25 mouse cellular contexts compared by ENCODE assay signal in genomic region chr13:95637737-95638136, GRCm38 (mm10). TPM values are rescaled to one million over a fixed set of nuclear protein-coding genes. Genes with fewer than 3 reads are reported as not detected.
DNase-seq lines count a peak whose midpoint lies in the region; ATAC-seq lines count a peak whose summit lies in the region.
"Had no signal": no experiment of that assay in that cellular context is flagged by ENCODE, and none has a peak within 500 bp of the region (broad histone marks: within the 10 kb centered on the region; RNA-seq: fewer than 3 reads in every experiment).

No protein-coding gene starts in this region.

- no peak overlapping the region; the same call in 1 of the 2 replicates for H3K27ac ChIP-seq in heart, embryonic 12.5 days (ENCODE audit: poor library complexity, severe bottlenecking)
- H3K27ac ChIP-seq in kidney, embryonic 15.5 days: peak overlapping the region; percentile 79; the same call in 1 of the 2 replicates
- 0 out of 2 replicates have a peak overlapping the region, but pooled peaks have one; percentile 43 for H3K27ac ChIP-seq in midbrain, embryonic 10.5 days (replicated peaks)
- no peak overlapping the region for H3K27ac ChIP-seq in midbrain, embryonic 16.5 days (ENCODE audit: low read length)
- peak overlapping the region; percentile 64; the same call in 1 of the 2 replicates for H3K27ac ChIP-seq in liver, embryonic 13.5 days
- H3K27ac ChIP-seq in forebrain, embryonic 16.5 days (ENCODE audit: low read length): no peak overlapping the region
- H3K27ac ChIP-seq: embryonic facial prominence, embryonic 15.5 days; layer of hippocampus, adult 2 months; macrophage; midbrain, embryonic 12.5 days had no signal

- H3K36me3 ChIP-seq in heart, embryonic 12.5 days: no peaks in the 10 kb centered on the region
- H3K36me3 ChIP-seq in kidney, embryonic 15.5 days: no peaks in the 10 kb centered on the region
- peaks cover 38% of the 10 kb centered on the region for H3K36me3 ChIP-seq in midbrain, embryonic 10.5 days
- no peaks in the 10 kb centered on the region for H3K36me3 ChIP-seq in midbrain, embryonic 16.5 days (ENCODE audit: control insufficient read depth, insufficient read depth, low read length)
- H3K36me3 ChIP-seq in liver, embryonic 13.5 days: peaks cover 31% of the 10 kb centered on the region
- no peaks in the 10 kb centered on the region for H3K36me3 ChIP-seq in forebrain, embryonic 16.5 days (ENCODE audit: control insufficient read depth, insufficient read depth)
- H3K36me3 ChIP-seq: embryonic facial prominence, embryonic 15.5 days; hindbrain, embryonic 15.5 days had no signal

- H3K9me3 ChIP-seq in heart, embryonic 12.5 days (replicated peaks): no peaks in the 10 kb centered on the region
- no peaks in the 10 kb centered on the region for H3K9me3 ChIP-seq in kidney, embryonic 15.5 days (replicated peaks)
- H3K9me3 ChIP-seq in midbrain, embryonic 10.5 days (replicated peaks): no peaks in the 10 kb centered on the region
- H3K9me3 ChIP-seq in midbrain, embryonic 16.5 days (replicated peaks; ENCODE audit: control insufficient read depth, low read length, poor library complexity, severe bottlenecking): no peaks in the 10 kb centered on the region
- no peaks in the 10 kb centered on the region for H3K9me3 ChIP-seq in liver, embryonic 13.5 days (replicated peaks)
- H3K9me3 ChIP-seq in forebrain, embryonic 16.5 days (ENCODE audit: control insufficient read depth, low read length): no peaks in the 10 kb centered on the region
- H3K9me3 ChIP-seq: embryonic facial prominence, embryonic 15.5 days; hindbrain, embryonic 15.5 days; midbrain, embryonic 12.5 days had no signal

- no peaks in the 10 kb centered on the region for H3K27me3 ChIP-seq in heart, embryonic 12.5 days (replicated peaks)
- no peaks in the 10 kb centered on the region for H3K27me3 ChIP-seq in kidney, embryonic 15.5 days
- no peaks in the 10 kb centered on the region for H3K27me3 ChIP-seq in midbrain, embryonic 10.5 days (ENCODE audit: low read depth, poor library complexity, severe bottlenecking)
- H3K27me3 ChIP-seq in midbrain, embryonic 16.5 days (ENCODE audit: control insufficient read depth, insufficient read depth, low read depth, low read length): no peaks in the 10 kb centered on the region
- H3K27me3 ChIP-seq in liver, embryonic 13.5 days: no peaks in the 10 kb centered on the region
- H3K27me3 ChIP-seq in forebrain, embryonic 16.5 days (replicated peaks; ENCODE audit: control insufficient read depth, insufficient read depth, low read length): no peaks in the 10 kb centered on the region
- H3K27me3 ChIP-seq: embryonic facial prominence, embryonic 15.5 days; hindbrain, embryonic 15.5 days; midbrain, embryonic 12.5 days had no signal

- 0 out of 2 replicates have a peak overlapping the region, but pooled peaks have one; percentile 46 for H3K9ac ChIP-seq in heart, embryonic 12.5 days
- no peak overlapping the region for H3K9ac ChIP-seq in kidney, embryonic 15.5 days
- no peak overlapping the region for H3K9ac ChIP-seq in midbrain, embryonic 16.5 days (ENCODE audit: low read depth, low read length)
- H3K9ac ChIP-seq in liver, embryonic 13.5 days: no peak overlapping the region
- no peak overlapping the region for H3K9ac ChIP-seq in forebrain, embryonic 16.5 days (replicated peaks; ENCODE audit: low read depth, low read length)
- H3K9ac ChIP-seq: embryonic facial prominence, embryonic 15.5 days; hindbrain, embryonic 15.5 days; midbrain, embryonic 12.5 days had no signal

- intact Hi-C loops in heart, postnatal 25 days (cut with DNase I): no loop called here

- 64% methylated on average over 10 of the region's 10 CpGs for WGBS in heart, embryonic 12.5 days
- WGBS in kidney, embryonic 15.5 days: 82% methylated on average over 10 of the region's 10 CpGs
- 91% methylated on average over 10 of the region's 10 CpGs for WGBS in midbrain, embryonic 10.5 days
- WGBS in midbrain, embryonic 16.5 days: 74% methylated on average over 10 of the region's 10 CpGs
- WGBS in liver, embryonic 13.5 days (ENCODE audit: insufficient replicate concordance): 62% methylated on average over 10 of the region's 10 CpGs
- 86% methylated on average over 10 of the region's 10 CpGs for whole genome bisulfite sequencing in forebrain, embryonic 16.5 days

- H3K4me3 ChIP-seq in heart, embryonic 12.5 days: no peak overlapping the region
- H3K4me3 ChIP-seq in kidney, embryonic 15.5 days (replicated peaks): no peak overlapping the region
- no peak overlapping the region for H3K4me3 ChIP-seq in midbrain, embryonic 10.5 days
- no peak overlapping the region for H3K4me3 ChIP-seq in midbrain, embryonic 16.5 days (ENCODE audit: low read depth, low read length)
- H3K4me3 ChIP-seq in liver, embryonic 13.5 days (replicated peaks): no peak overlapping the region
- no peak overlapping the region for H3K4me3 ChIP-seq in forebrain, embryonic 16.5 days (replicated peaks; ENCODE audit: low read length)
- H3K4me3 ChIP-seq: embryonic facial prominence, embryonic 15.5 days; hindbrain, embryonic 15.5 days; layer of hippocampus, adult 2 months; midbrain, embryonic 12.5 days had no signal

- H3K4me1 ChIP-seq in heart, embryonic 12.5 days (replicated peaks): peaks cover 51% of the 10 kb centered on the region
- H3K4me1 ChIP-seq in kidney, embryonic 15.5 days: peaks cover 39% of the 10 kb centered on the region
- H3K4me1 ChIP-seq in midbrain, embryonic 10.5 days: peaks cover 22% of the 10 kb centered on the region
- peaks cover 7% of the 10 kb centered on the region; the same call in 1 of the 2 replicates for H3K4me1 ChIP-seq in midbrain, embryonic 16.5 days (ENCODE audit: control insufficient read depth, insufficient read depth, low read length)
- H3K4me1 ChIP-seq in liver, embryonic 13.5 days (replicated peaks): peaks cover 42% of the 10 kb centered on the region
- H3K4me1 ChIP-seq in forebrain, embryonic 16.5 days (replicated peaks; ENCODE audit: control insufficient read depth, insufficient read depth, low read length): peaks cover 10% of the 10 kb centered on the region

- no peak overlapping the region for H3K4me2 ChIP-seq in heart, embryonic 12.5 days
- H3K4me2 ChIP-seq in kidney, embryonic 15.5 days: no peak overlapping the region
- H3K4me2 ChIP-seq in midbrain, embryonic 16.5 days (ENCODE audit: low read length): no peak overlapping the region
- H3K4me2 ChIP-seq in liver, embryonic 13.5 days: no peak overlapping the region
- H3K4me2 ChIP-seq in forebrain, embryonic 16.5 days (ENCODE audit: low read length): no peak overlapping the region
- H3K4me2 ChIP-seq: embryonic facial prominence, embryonic 15.5 days; hindbrain, embryonic 15.5 days; midbrain, embryonic 12.5 days had no signal

- no peak for ATAC-seq in heart, embryonic 12.5 days (ENCODE audit: insufficient number of reproducible peaks, low FRiP score)
- ATAC-seq in kidney, embryonic 15.5 days (replicated peaks; ENCODE audit: low FRiP score): no peak
- ATAC-seq in midbrain, embryonic 16.5 days: no peak
- ATAC-seq in liver, embryonic 13.5 days (ENCODE audit: low read depth): no peak
- ATAC-seq in forebrain, embryonic 16.5 days: no peak
- ATAC-seq: intestine, postnatal 0 days had no signal

- no peak for DNase-seq in heart, postnatal 25 days (ENCODE audit: low spot score)
- no peak for DNase-seq in kidney, postnatal 25 days
- no peak for DNase-seq in midbrain, embryonic 10.5 days (ENCODE audit: low spot score)
- DNase-seq in liver, embryonic 13.5 days: no peak
- DNase-seq: adrenal gland, postnatal 36 days; B cell, adult 2 months; cerebellum, adult 11-12 months; cerebellum, postnatal 14 days; embryo, embryonic 11 days; layer of hippocampus, postnatal 36 days; spleen, adult 18-20 months; thymus, adult 18-20 months; thymus, postnatal 4 days had no signal

RNA-seq across cellular contexts. Expression of gene F2r, which starts 19.4 kb away (rescaled TPM):
- polyA plus RNA-seq in heart, embryonic 12.5 days (2016; fragmentation: Nextera tagmentation; extraction: Ambion mirVana): 184 and 192 TPM in 2 replicates
- total RNA-seq in heart, postnatal 25 days (2021): 10 to 100 TPM; 21.6 to 23.1 TPM
- polyA plus RNA-seq in kidney, embryonic 15.5 days (2015; fragmentation: Nextera tagmentation; extraction: Ambion mirVana): 126 TPM in 2 replicates
- polyA plus RNA-seq in midbrain, embryonic 10.5 days (2016; fragmentation: Nextera tagmentation; extraction: Ambion mirVana): 117 and 122 TPM in 2 replicates
- 54.4 and 63.7 TPM in 2 replicates for polyA plus RNA-seq in midbrain, embryonic 16.5 days (2015; fragmentation: Nextera tagmentation; extraction: Ambion mirVana)
- polyA plus RNA-seq in liver, embryonic 13.5 days (2015; fragmentation: Nextera tagmentation; extraction: Ambion mirVana): 42.8 and 53.6 TPM in 2 replicates
- polyA plus RNA-seq in forebrain, embryonic 16.5 days (2015; fragmentation: Nextera tagmentation; extraction: Ambion mirVana): 68.7 and 85.1 TPM in 2 replicates

RNA-seq across cellular contexts. Expression of gene F2rl2, which starts 58.9 kb away (rescaled TPM):
- polyA plus RNA-seq in heart, embryonic 12.5 days (2016; fragmentation: Nextera tagmentation; extraction: Ambion mirVana): 1.9 and 2.2 TPM in 2 replicates
- total RNA-seq in heart, postnatal 25 days (2021): under 1 TPM in 1 of 2 experiments, not detected in 1; 0.14 TPM
- 0.30 and 0.52 TPM in 2 replicates for polyA plus RNA-seq in kidney, embryonic 15.5 days (2015; fragmentation: Nextera tagmentation; extraction: Ambion mirVana)
- 1.5 and 2.3 TPM in 2 replicates for polyA plus RNA-seq in midbrain, embryonic 10.5 days (2016; fragmentation: Nextera tagmentation; extraction: Ambion mirVana)
- 0.30 and 0.40 TPM in 2 replicates for polyA plus RNA-seq in midbrain, embryonic 16.5 days (2015; fragmentation: Nextera tagmentation; extraction: Ambion mirVana)
- polyA plus RNA-seq in liver, embryonic 13.5 days (2015; fragmentation: Nextera tagmentation; extraction: Ambion mirVana): 13.4 and 17.9 TPM in 2 replicates
- 0.24 and 0.35 TPM in 2 replicates for polyA plus RNA-seq in forebrain, embryonic 16.5 days (2015; fragmentation: Nextera tagmentation; extraction: Ambion mirVana)
- total RNA-seq: gastrocnemius, adult 8-10 months; liver, adult 2 months had no signal

Comparison
In these comparisons a context has a peak if more than half of its experiments do, and no peak if none do; other contexts are left out.
1. H3K27ac ChIP-seq: peak in kidney, embryonic 15.5 days (single experiment), midbrain, embryonic 10.5 days (single experiment) and liver, embryonic 13.5 days (single experiment); none in heart, embryonic 12.5 days (single experiment), midbrain, embryonic 16.5 days (single experiment) and forebrain, embryonic 16.5 days (single experiment).